Mouse (Mus musculus) heart, adult 2 months (tissue): Measurements from ENCODE around the gene Pik3r5.

Experiments
- CTCF ChIP-seq: fragments of 200-600 bp; IDR thresholded peaks from 2 replicates; pipeline ENCODE4 v1.8.1; 2022; ENCODE audit warnings: antibody characterized with exemption, mild to moderate bottlenecking, moderate library complexity
- EP300 ChIP-seq: fragments of 200-500 bp; IDR thresholded peaks from 2 replicates; pipeline ENCODE4 v1.6.1; 2011; ENCODE audit warnings: low read depth, low read length, control low read depth; ENCODE audit not compliant: insufficient read depth

- TF ChIP-seq CTCF (no peak), EP300 (no peak)
Measured at GRCm38 (mm10) chr11:68446547-68446946, 14.6 kb downstream of the Pik3r5 start.
